Mouse (Mus musculus) olfactory bulb, adult 2 months (tissue): ENCODE measurements around the gene Atp5d.

ENCODE experiments used
- CTCF ChIP-seq: fragments of 200-500 bp; IDR thresholded peaks from 2 replicates; pipeline ENCODE4 v1.5.1; 2012; ENCODE audit warnings: low read depth, mild to moderate bottlenecking, low read length, moderate library complexity; ENCODE audit not compliant: insufficient read depth
- POLR2A ChIP-seq: fragments of 200-500 bp; IDR thresholded peaks from 2 replicates; pipeline ENCODE4 v1.6.1; 2012; ENCODE audit warnings: mild to moderate bottlenecking, low read depth, low read length, moderate library complexity; ENCODE audit not compliant: insufficient read depth

- TF ChIP-seq POLR2A (no peak; the same call in 1 of the 2 replicates), CTCF (no peak)
Measured at GRCm38 (mm10) chr10:80168038-80168661, 29.7 kb downstream of the Atp5d start.
